Mouse (Mus musculus) gastrocnemius, adult 18-20 months (tissue): ENCODE data around the gene Uba6. TPM values are rescaled to one million over a fixed set of nuclear protein-coding genes. Genes with fewer than 3 reads are reported as not detected.
A peak's percentile ranks its signal among the peaks of the same experiment; 100 is the strongest.

Experiments
- DNase-seq: peaks from one replicate; pipeline ENCODE4 v3.0.0; 2021; ENCODE audit warnings: low spot score
- long read RNA-seq, 2 experiments: library from polyadenylated mRNA; stranded (forward); transcript quantifications; one replicate each; pipeline ENCODE4 v2.0.0; 2021
- total RNA-seq, 2 experiments: library from RNA; stranded (reverse); gene quantifications; 2 replicates each; pipeline ENCODE4 v1.2.3; 2021

Gene Uba6
- total RNA-seq, result 1 to 10 TPM; 5.0 to 5.4 TPM
- long read RNA-seq, experiment 1, result 0 reads
- long read RNA-seq, experiment 2, result 0 reads

DNA sequence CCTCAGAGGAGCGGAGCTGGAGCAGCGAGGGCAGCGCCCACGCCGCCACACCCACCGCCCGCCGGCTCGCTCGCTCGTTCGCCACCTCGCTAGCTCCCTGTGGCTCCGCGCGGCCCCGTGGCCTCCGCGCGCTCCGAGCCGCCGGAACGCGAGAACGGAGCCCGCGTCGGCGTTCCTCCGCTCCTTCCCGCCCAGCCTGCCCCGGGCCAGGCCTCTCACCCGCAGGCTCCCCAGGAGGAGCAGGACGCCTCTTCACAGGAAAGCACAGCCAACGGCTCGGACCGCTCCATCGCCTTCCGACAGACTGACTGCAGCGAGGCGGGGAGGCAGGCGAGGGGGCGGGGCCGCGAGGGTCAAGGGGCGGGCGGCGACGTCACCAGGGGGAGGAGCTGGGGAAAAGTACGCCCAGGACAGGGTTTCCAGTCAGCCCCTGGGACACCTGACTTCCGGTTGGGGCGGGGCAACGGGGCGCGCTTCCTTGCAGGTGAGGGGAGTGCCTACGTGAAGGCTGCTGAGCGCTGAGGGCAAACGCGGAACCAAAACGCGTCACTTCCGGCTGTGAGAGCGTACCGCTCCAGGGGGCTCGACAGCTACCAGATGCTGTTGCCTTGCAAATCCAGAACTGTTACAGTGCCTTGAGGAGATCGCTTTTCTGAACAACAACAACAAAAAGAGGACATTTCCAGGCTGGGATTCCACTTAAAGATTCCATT, at the start of gene Uba6:
Gene Uba6, minus strand, starts transcription at position 355 of the 713 bp plus-strand sequence.
- DNase-seq, result peak; percentile 99

DNA sequence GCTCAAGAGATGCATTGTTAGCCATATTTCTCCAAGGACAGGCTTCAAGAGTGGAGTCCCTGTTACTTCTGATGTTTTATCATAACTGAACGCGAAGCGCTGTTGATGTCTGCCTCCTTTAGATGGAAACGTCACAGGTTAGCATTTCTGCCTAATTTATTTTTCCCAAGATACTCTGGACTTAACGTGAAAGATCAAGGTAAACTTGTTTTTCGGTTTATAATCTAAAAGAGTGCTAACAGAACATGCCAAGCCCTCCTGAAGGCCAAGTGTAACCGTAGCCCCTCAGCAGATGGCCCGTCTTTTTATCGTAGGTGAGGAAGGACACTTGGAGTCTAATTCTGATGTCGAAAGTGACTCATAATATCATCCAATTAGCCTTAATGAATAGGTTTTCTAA, 25.2 kb upstream of the Uba6 start, which contains the start of gene Gnrhr:
Gene Gnrhr, minus strand, starts transcription at position 101 of the 400 bp plus-strand sequence.
- no peak for DNase-seq

GRCm38 (mm10) chr5:86191356-86191755, 18.8 kb upstream of the Uba6 start:
- DNase-seq, result peak; percentile 14

DNA sequence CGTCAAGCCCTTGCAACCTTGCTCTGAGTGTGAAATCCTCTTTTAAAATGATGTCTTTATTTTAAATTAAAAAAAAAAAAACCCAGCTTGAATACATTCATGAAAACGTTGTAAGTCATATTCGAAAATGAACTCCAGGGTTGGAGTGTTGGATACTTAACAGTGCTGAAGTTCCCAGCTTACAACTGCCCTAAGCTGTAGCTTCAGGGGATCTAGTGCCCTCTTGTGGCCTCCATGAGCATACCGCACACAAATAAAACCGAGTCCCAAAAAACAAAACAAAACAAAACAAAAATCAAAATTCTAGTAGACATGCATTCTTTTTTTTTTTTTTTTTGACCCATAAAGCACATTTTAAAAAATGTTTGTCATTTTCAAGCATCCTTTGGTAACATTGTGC, 18.2 kb upstream of the Uba6 start:
- DNase-seq, result peak; percentile 23

- no peak for DNase-seq
These were observed 17.7 kb upstream of the Uba6 start for GRCm38 (mm10) chr5:86190290-86190689.

GRCm38 (mm10) chr5:86187441-86187840, 14.8 kb upstream of the Uba6 start:
- DNase-seq, result no peak

GRCm38 (mm10) chr5:86173778-86174177, 1.2 kb upstream of the Uba6 start:
- DNase-seq, result no peak

- no peak for DNase-seq
These were observed 535 bp downstream of the Uba6 start for GRCm38 (mm10) chr5:86172088-86172448.

DNA sequence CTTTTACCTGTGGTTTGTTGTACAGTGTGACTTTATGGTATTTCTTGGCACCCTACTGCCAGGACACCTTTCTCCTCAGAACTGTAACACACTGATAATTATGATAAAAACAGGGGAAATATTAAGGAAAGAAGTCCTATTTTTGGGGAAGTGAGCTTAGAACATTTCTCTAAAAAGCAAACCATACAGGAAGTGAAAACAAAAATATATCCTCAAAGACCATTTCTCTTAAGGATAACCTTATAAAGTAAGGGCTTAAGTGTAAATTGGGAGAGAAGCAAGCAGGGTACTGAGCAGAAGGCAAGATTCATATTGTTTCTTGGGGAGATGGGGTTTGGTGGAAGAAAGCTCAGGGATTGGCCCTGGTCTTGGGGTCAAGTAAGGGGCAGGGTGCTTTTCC, 42.8 kb downstream of the Uba6 start:
- no peak for DNase-seq

DNA sequence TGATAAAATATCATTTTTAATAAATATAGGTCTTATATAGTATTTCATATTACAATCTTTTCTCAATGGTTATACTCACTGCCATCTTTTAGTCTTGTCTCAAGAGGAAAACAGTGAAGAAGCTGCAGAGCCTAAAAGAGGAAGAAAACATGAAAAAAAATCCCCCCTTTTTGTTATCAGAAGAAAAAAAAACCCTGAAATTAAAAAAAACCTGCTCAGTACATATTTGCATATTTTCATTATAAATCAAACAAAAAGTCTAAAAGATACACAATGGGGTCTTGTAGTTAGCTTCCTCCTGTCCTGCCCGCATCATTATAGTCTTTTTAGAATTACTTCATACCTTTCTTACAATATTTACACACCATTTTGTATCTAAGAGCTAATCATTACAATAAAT, 43.9 kb downstream of the Uba6 start:
- DNase-seq, result no peak

DNA sequence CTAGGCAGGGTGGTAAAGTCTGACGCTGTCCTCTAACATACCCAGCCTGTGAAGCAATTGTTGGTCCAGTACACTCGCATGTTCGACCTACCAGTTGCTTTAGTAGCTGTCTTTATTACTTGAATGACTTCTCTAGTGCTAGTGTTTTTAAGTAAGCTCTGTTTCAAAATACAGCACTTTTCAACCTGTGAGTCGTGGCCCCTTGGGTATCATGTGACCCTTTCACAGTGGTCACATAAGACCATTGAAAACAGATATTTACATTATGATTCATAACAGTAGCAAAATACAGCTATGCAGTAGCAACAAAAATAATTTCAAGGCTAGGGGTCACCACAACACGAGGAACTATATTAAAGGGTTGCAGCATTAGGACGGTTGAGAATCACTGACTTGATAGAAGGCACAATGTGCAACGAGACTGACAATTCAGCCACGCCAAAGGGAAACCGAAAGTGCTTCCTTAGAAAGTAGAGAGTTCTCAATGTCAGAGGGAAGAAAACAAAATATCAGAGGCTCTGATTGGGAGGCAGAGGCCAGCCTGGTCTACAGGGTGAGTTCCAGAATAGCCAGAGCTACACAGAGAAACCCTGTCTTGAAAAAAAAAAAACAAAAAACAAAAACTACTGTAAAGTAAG, 54.0 kb downstream of the Uba6 start:
- DNase-seq, result no peak

DNA sequence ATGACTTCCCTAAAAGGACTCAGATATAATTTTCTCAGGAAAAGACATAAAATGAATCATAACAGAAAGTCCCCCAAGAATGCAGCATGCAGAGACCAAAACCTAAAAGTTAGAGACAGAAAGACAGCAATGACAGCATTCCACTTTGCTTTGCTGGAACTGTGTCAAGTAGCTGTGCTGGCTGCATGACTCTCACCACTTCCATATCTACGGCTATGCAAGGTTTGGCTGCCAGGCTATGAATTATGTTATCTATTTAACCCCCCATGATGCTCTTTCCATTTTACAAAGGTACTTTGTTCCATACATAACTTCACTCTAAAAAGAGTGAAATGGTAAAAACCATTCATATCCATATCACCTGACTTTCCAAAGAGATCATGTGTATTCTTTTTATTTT, 58.6 kb downstream of the Uba6 start:
- DNase-seq, result no peak

DNA sequence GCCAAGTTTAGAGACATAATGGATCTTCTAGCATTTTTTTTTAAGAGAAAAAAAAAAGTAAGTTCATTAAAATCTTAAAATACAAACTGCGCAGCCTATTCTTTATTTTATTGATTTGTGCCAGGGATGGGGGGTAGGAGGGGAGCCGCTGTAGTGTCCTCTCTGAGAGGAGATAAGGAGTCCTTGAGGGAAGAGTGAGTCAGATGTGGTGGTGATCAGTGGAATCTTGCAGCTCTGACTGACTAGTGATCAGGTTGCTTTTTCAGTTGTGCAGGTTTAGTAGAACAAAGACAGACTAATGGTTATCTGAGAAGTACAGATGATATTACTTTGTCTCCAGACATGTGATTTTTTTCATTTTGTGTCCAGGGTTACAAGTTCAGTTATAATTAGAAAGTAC, 59.6 kb downstream of the Uba6 start:
- DNase-seq, result no peak

- no peak for DNase-seq
These were observed 61.5 kb downstream of the Uba6 start for GRCm38 (mm10) chr5:86111074-86111473.

GRCm38 (mm10) chr5:86106610-86107009, 66.0 kb downstream of the Uba6 start:
- DNase-seq, result no peak

DNA sequence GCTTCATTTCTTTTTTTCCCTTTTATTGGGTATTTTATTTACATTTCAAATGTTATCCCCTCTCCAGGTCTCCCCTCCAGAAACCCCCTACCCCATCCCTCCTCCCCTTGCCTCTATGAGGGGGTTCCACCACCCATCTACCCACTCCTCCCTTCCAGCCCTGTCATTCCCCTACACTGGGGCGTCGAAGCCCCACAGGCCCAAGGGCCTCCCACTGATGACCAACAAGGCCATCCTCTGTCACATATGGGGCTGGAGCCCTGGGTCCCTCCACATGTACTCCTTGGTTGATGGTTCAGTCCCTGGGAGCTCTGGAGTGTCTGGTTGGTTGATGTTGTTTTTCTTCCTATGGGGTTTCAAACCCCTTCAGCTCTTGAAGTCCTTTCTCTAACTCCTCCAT, 70.4 kb downstream of the Uba6 start:
- DNase-seq, result no peak

- DNase-seq, result no peak
These were observed 72.0 kb downstream of the Uba6 start for GRCm38 (mm10) chr5:86100621-86101020.

DNA sequence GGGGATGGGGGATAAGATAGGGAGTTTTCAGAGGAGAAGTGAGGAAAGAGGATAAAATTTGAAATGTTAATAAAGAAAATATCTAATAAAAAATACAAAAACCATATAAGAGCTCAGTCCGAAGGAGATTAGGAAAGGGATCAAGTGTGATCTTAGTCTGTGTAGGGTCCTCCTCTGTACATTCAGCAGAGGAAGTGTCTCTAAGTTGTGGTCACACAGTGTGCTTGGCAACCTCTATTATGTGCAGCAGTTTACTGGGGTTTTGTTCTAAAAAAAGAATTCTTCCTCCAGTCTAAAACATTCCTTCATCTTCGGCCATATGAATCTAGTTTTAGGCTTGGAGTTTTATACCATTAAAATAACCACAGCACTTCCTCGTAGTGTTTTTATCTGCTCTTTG, 73.6 kb downstream of the Uba6 start:
- no peak for DNase-seq

GRCm38 (mm10) chr5:86094754-86095153, 77.8 kb downstream of the Uba6 start:
- no peak for DNase-seq

DNA sequence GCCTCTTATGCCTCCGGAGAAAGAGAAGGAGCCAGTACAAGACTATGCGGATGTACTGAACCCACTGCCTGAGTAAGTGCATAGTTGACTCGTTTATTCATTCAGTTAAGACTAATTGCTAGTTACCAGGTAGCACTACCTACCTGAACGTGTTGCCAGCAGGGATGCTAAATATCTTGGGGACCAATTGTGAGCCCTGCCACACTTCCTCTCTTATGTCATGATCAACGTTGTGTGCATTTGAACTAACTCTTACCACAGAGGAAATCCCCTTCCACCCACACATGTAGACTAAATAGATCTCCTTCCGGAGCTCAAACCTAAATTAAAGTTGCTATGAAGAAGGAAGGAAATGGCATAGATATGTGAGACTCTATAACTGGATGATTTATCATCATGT, 85.9 kb downstream of the Uba6 start:
- no peak for DNase-seq

DNA sequence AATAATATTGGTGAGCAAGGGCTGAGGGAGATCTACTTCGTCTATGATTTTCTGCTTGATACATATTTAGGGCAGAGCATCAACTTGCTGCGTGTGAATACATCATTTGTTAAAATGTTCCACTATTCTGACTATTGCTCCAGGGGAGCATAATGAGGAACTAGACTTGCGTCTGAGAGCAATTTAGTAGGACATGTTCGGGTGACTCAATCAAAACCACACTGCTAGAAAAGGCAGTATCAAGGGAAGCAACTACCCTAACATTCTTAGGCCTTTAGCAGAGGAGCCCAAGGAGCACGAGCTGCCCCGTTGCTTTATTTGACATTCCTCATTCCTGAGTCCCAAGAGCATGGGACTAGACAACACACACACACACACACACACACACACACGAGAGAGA, 87.6 kb downstream of the Uba6 start:
- DNase-seq, result no peak

- no peak for DNase-seq
These were observed 88.6 kb downstream of the Uba6 start for GRCm38 (mm10) chr5:86083987-86084386.

GRCm38 (mm10) chr5:86078720-86079334, 93.8 kb downstream of the Uba6 start:
- DNase-seq, result no peak
